Mouse (Mus musculus) embryo, embryonic 11 days (tissue): ENCODE measurements around the gene Abhd16b.

Experiments
- DNase-seq: peaks from one replicate; pipeline ENCODE4 v3.0.0-alpha.2; 2015

The Abhd16b gene

GRCm38 (mm10) chr2:181493156-181493927 lies at the start of gene Abhd16b:
Gene Abhd16b, plus strand, starts transcription at chr2:181493206.
- no peak for DNase-seq

GRCm38 (mm10) chr2:181452181-181452580 lies 40.8 kb upstream of the Abhd16b start:
- DNase-seq: no peak

GRCm38 (mm10) chr2:181453274-181453673 lies 39.7 kb upstream of the Abhd16b start:
- DNase-seq: no peak

- no peak for DNase-seq
Measured at GRCm38 (mm10) chr2:181455899-181456298, 37.1 kb upstream of the Abhd16b start.

GRCm38 (mm10) chr2:181457831-181458230 lies 35.2 kb upstream of the Abhd16b start:
- peak; percentile 50 for DNase-seq

GRCm38 (mm10) chr2:181458411-181459152 lies 34.4 kb upstream of the Abhd16b start:
- peak; percentile 56 for DNase-seq

GRCm38 (mm10) chr2:181459153-181459672 lies 33.8 kb upstream of the Abhd16b start, which contains the start of gene Zbtb46:
Gene Zbtb46, minus strand, starts transcription at chr2:181459426.
- DNase-seq: peak; percentile 92

- DNase-seq: peak; percentile 84
Measured at GRCm38 (mm10) chr2:181459673-181460621, 33.1 kb upstream of the Abhd16b start.

- no peak for DNase-seq
Measured at GRCm38 (mm10) chr2:181461536-181462100, 31.4 kb upstream of the Abhd16b start.

GRCm38 (mm10) chr2:181462604-181463003 lies 30.4 kb upstream of the Abhd16b start:
- DNase-seq: no peak

- peak; percentile 57 for DNase-seq
Measured at GRCm38 (mm10) chr2:181463008-181463738, 29.8 kb upstream of the Abhd16b start.

GRCm38 (mm10) chr2:181465423-181465822 lies 27.6 kb upstream of the Abhd16b start:
- no peak for DNase-seq

- no peak for DNase-seq
Measured at GRCm38 (mm10) chr2:181470285-181470684, 22.7 kb upstream of the Abhd16b start.

GRCm38 (mm10) chr2:181471246-181471645 lies 21.8 kb upstream of the Abhd16b start:
- DNase-seq: no peak

- DNase-seq: no peak
Measured at GRCm38 (mm10) chr2:181472256-181472827, 20.7 kb upstream of the Abhd16b start.

GRCm38 (mm10) chr2:181483120-181483519 lies 9.9 kb upstream of the Abhd16b start:
- DNase-seq: no peak

GRCm38 (mm10) chr2:181483562-181484318 lies 9.3 kb upstream of the Abhd16b start:
- DNase-seq: peak; percentile 60

- no peak for DNase-seq
Measured at GRCm38 (mm10) chr2:181484456-181485233, 8.4 kb upstream of the Abhd16b start.

- peak; percentile 36 for DNase-seq
Measured at GRCm38 (mm10) chr2:181485741-181486140, 7.3 kb upstream of the Abhd16b start.
